Mouse (Mus musculus) R1 (cell line): ENCODE measurements around the gene Pdzph1.

Experiments
- DNase-seq: peaks from one replicate; pipeline ENCODE4 v3.0.0-alpha.2; 2018; ENCODE audit warnings: low read depth, low spot score

Gene Pdzph1

GRCm38 (mm10) chr17:58991275-58991674 is at the start of gene Pdzph1:
TSS of gene Pdzph1 (minus strand) at chr17:58991375.
- DNase-seq = no peak

GRCm38 (mm10) chr17:59039754-59040153 is 48.6 kb upstream of the Pdzph1 start:
- DNase-seq = peak; percentile 22

DNA sequence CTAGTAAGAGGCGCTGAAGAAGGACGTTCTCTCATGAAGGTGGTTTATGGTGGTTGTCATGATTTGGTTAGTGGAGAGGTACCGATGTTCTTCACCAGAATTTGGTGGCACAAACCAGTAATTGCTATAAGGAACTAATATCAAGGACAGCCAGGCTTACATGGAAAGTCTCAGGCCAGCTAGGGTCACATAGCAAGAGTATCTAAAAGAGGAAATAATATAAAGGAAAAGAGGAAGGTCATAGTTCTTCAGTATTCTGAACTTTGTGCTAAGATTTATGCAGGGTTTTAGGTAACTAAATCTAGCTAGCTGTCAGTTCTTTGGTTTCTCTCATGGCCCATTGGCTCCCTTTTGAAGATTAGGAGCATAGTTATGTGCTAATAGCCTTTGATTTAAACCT is 42.3 kb upstream of the Pdzph1 start:
- DNase-seq = no peak

DNA sequence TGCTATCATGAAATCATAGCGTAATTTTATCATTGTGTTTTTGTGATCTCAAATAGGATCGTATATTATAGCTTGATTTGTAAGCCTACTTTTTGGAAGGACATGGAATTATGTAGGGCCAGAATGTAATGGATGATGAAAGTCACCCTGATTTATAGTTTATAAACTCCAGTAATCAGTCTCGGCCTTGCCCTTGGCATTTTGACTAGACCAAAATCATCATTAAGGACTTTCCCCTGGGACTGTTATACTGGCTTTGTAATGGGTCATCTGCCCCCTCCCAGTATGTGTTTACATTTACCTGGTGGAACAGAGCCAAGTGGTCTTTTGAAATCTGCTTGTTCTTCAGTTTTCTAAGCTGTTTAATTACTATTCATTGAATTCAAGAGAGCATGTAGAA is 35.2 kb upstream of the Pdzph1 start:
- no peak for DNase-seq

GRCm38 (mm10) chr17:59024502-59024901 is 33.3 kb upstream of the Pdzph1 start:
- DNase-seq = no peak

GRCm38 (mm10) chr17:59023971-59024370 is 32.8 kb upstream of the Pdzph1 start:
- no peak for DNase-seq

DNA sequence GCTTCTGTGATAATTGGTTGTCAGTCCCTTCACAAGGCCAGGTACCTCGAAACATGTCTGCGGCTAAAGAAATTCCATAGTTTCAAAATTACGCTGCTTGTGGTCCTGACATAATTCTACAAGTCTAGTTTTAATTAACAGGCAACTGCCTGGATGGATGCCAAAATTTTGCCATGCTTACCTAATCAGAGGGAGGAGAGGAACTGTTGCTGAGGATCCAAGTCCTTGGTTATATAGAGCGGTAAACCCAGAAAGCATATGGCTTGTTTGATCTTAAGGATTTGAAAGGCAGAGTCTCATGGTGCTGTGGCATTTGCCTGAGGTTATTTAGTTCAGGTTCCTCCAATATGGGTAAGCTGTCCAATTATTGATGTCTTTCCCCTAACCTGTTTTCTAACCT is 27.5 kb upstream of the Pdzph1 start:
- no peak for DNase-seq

- peak; percentile 82 for DNase-seq
Observed at GRCm38 (mm10) chr17:59013091-59013459, 21.9 kb upstream of the Pdzph1 start, which contains the start of gene Nudt12. TSS of gene Nudt12 (minus strand) at chr17:59013372.

- peak; percentile 11 for DNase-seq
Observed at GRCm38 (mm10) chr17:59012421-59013090, 21.4 kb upstream of the Pdzph1 start.

DNA sequence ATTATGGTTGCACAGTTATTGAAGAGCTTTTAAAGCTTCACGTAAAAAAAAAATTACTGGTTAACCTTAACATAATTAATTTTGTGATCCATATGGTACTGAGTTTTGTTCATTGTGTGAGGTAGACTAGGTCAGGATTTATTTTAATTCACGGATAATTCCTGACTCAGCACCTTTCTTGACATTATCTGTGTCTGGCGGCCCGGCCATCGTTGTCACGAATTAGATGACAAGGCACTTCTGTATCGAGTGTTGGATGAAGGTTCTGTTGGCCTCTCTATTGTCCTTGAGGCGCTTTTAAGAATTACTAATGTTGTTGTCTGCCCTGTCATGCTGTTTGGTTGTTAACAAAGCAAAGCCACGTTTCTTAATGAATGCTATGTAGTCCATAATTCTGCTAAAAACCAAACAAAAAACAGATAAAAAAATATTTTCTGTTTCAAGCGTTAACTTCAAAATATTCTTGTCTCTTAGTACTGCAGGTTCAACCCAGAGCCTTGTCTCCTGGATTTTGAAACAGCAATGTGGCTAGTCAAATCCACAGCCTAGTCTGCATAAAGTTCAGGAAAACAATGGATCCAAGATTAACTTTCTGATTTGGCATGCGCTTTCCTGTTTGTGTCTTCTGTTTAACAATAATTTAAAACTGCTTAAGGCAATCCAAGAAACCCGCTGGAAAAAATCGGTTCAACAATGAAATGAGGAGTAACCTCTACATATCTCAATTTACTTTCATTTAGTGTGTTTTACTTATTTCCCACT is 20.6 kb upstream of the Pdzph1 start:
- DNase-seq = no peak

GRCm38 (mm10) chr17:58973237-58973636 is 17.9 kb downstream of the Pdzph1 start:
- DNase-seq = no peak

DNA sequence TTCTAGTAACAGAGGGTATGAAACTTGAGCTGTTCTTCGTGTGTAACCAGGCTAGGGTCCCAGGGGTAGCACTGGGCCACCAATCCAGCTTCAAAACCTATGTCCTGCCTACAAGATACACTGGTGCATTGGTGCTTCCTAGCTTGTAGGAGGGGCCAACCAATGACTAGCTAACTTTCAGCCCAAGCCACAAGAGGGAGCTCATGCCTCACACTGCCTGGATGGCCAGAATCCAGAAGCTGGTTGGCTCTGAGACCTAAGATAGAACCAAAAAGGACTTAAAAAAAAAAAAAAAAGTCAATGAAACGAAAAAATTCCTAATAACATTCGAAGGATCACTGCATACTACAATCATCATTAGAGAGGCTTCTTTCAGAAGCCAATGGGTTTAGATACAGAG is 31.3 kb downstream of the Pdzph1 start:
- DNase-seq = peak; percentile 69

- no peak for DNase-seq
Observed at GRCm38 (mm10) chr17:58957055-58957454, 34.1 kb downstream of the Pdzph1 start.

- DNase-seq = no peak
Observed at GRCm38 (mm10) chr17:58943015-58943822, 48.0 kb downstream of the Pdzph1 start.

DNA sequence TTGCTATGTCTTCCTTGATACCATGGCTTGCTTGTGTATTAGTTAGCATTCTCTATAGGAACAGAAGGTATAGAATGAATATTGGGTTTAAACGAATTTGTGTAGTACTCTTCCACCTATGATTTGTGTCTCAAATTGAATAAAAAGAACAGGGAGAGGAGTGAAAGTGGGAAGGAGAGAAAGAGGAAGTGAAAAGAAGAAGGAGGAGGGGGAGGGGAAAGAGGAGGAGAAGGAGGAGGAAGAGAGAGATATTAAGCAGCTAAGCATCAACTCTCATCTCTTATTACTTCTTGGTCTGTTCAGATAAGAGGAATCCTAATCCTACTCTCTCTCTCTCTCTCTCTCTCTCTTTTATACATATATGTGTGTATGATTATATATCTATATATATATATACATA is 52.6 kb downstream of the Pdzph1 start:
- no peak for DNase-seq

- DNase-seq = no peak
Observed at GRCm38 (mm10) chr17:58937533-58937932, 53.6 kb downstream of the Pdzph1 start.

DNA sequence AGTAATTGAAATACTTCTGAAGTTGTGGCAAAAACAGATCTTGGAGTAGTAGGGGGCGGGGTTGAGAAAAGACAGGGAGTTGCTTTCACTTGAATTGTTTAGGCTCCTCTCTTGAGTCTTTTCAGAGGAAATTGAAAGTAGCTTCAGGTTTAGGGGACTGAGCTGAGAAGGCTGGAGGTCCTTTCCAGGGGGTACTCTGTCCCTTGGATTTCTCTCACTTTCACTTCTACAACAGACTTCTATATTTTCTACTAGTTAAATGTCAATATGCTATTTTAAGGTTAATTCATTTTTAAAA is 58.2 kb downstream of the Pdzph1 start:
- DNase-seq = no peak

DNA sequence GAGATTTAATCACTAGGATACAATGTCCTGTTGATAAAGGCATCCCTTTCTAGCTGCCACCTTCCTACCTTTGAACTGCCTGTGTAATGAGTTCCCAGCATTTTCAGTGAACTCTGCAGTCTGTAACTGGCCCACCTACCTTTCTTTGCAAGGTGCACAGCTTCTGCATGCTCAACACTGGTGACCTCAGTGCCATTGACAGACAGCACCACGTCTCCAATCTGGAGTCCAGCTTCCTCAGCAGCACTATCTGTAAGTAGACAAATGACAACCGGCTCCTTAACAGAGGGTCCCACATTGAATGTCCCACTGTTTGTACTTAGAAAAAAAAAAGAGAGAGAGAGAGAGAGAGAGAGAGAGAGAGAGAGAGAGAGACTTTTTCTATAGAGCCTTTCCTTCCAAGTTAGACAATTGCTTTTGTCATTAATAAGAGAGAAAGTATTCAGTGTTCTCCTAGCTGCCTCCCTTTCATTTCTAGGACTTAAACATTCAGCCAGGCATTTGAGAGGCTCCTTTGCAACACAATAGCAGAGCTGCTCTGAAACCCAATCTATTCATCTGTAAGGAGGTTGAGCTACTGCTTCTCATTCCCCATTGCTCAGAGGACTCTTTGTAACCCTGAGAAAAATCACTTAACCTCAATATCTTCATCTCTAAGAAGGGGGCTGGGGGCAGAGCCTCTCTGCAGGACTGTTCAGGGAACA is 58.7 kb downstream of the Pdzph1 start:
- peak; percentile 96 for DNase-seq

DNA sequence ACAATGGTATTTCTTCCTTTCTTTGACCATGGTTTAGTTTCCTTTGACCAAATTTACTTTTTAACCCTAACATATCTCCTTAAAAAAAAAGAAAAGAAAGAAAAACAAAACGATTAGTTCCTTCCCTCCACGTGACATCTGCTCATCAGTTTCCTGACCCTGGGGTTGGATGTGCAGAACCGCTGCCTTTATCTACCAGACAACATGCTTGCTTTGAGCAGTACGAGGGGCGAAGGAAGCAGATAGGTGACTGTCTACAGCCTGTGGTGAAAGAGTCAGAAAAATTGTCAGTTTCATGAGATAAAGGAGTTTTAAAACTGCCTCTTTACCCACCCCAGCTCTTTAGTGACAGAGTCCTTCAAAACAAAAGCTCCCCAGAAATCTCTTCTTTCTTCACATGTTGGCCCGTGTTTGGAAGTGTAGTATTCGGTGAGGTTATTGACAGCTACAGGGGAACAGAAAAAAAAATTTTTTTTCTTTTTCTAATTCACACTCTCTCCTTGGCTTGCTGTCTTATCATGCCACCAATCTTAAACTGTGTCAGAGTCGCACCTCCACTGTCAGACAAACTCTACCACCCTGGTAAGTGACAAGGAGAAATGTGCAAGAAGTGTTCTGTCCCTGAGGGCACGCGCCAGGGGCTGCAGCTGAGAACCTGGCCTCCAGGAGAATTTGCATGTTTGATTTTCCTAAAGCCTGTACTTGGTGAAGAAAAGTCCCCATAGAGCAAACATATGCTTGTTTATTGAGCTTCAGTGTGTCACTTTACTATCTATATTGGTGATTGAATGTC is 66.2 kb downstream of the Pdzph1 start:
- no peak for DNase-seq

DNA sequence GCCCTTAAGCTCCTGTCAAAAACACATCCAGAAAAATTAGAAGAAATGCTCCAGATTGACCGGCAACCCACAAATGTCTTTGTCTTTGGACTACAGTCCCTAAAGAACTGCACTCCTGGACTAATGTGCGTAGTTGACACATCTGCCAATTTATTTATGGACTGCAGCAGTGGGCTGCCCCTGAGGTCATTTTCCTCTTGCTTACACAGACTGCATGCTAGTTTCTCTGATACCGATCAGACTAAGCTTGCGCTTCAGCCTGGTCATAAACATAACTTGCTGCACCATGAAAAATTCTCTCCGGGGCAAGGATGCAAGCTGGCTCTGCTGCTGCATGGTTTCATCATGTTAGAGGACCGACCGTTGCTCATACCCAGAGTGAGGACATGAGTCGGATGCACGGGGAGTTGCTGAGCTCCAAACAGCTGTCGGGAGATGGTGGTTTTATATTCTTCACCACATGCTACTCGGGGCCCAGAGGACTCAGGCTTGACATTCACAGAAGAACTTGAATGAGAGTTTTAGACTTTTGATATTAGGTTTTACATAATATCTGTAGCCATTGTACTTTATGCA is 67.2 kb downstream of the Pdzph1 start:
- no peak for DNase-seq
